Mouse (Mus musculus) limb, embryonic 14.5 days (tissue): ENCODE measurements at regions not wholly inside any gene's neighbourhood (a gene's known extent, or its start where the extent isn't known, plus 50 kb on each side); places are given as distances from the start of the nearest gene placed in this dataset.

Experiments used
- ATAC-seq: fragments of 200-750 bp; cut with Nextera tagmentation; 2 replicates; pipeline ENCODE4 v1.8.0; 2017; ENCODE audit warnings: low read depth, moderate number of reproducible peaks, moderate TSS enrichment; ENCODE audit not compliant: low FRiP score
- DNase-seq: peaks from one replicate; pipeline ENCODE4 v3.0.0-alpha.2; 2015; ENCODE audit warnings: low spot score
- H3K27ac ChIP-seq: fragments of 300-500 bp; sonication (generic); replicated peaks from 2 replicates; pipeline ENCODE4 v1.5.1; 2014; ENCODE audit warnings: low read depth, mild to moderate bottlenecking, low read length, moderate library complexity, mixed read lengths
- H3K27me3 ChIP-seq: fragments of 300-500 bp; sonication (generic); 2 replicates; pipeline ENCODE4 v1.6.1; 2014; ENCODE audit warnings: low read length, mixed read lengths; ENCODE audit not compliant: control insufficient read depth, insufficient read depth
- H3K36me3 ChIP-seq: fragments of 300-500 bp; sonication (generic); 2 replicates; pipeline ENCODE4 v1.6.1; 2014; ENCODE audit warnings: mild to moderate bottlenecking, low read length, moderate library complexity, mixed read lengths; ENCODE audit not compliant: control insufficient read depth, insufficient read depth
- H3K4me1 ChIP-seq: fragments of 300-500 bp; sonication (generic); 2 replicates; pipeline ENCODE4 v1.6.1; 2014; ENCODE audit warnings: antibody characterized with exemption, low read length, mixed read lengths; ENCODE audit not compliant: control insufficient read depth, insufficient read depth
- H3K4me2 ChIP-seq: fragments of 300-500 bp; sonication (generic); replicated peaks from 2 replicates; pipeline ENCODE4 v1.6.1; 2014; ENCODE audit warnings: low read depth, mild to moderate bottlenecking, low read length, moderate library complexity; ENCODE audit not compliant: severe bottlenecking
- H3K4me3 ChIP-seq: fragments of 300-500 bp; sonication (generic); replicated peaks from 2 replicates; pipeline ENCODE4 v1.5.1; 2014; ENCODE audit warnings: low read length
- H3K9ac ChIP-seq: fragments of 300-500 bp; sonication (generic); 2 replicates; pipeline ENCODE4 v1.6.1; 2014; ENCODE audit warnings: mild to moderate bottlenecking, low read depth, low read length, moderate library complexity; ENCODE audit not compliant: severe bottlenecking
- H3K9me3 ChIP-seq: fragments of 300-500 bp; sonication (generic); 2 replicates; pipeline ENCODE4 v1.6.1; 2016; ENCODE audit warnings: low read length; ENCODE audit not compliant: control insufficient read depth
- POLR2A ChIP-seq: fragments of 200-500 bp; IDR thresholded peaks from 2 replicates; pipeline ENCODE4 v1.8.0; 2012; ENCODE audit warnings: inconsistent platforms, mild to moderate bottlenecking, moderate library complexity, borderline replicate concordance; ENCODE audit not compliant: insufficient read depth, insufficient read length; ENCODE audit errors: extremely low read depth
- WGBS: fragments of 180-500 bp; shearing (Covaris S2); extraction: QIAGEN DNeasy Blood & Tissue Kit; methylation state at CpG from one replicate; pipeline ENCODE4 v1.1.7; 2014; 5-methylcytosine and 5-hydroxymethylcytosine counted together

DNA sequence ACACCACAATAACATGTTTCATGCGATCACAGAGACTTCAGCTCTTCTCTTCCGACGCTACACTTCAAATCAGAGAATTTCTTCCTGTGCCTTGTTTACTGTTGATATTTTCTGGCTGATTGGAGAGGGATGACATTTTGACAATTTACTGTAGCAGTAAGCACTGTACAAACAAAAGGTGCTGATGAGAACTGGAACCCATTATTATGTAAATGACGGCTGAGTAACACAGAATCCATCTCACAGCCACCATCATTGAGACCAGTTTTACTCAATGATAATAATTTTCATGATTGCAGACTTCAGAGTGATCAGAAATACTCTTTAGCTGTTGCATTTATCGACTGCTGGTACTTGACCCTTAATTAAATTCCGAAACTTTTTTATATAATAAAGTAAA, 341.5 kb upstream of the Pou3f3 start:
- H3K9me3 ChIP-seq: no peaks in the 10 kb centered on the region
- no peak overlapping the region for H3K4me2 ChIP-seq
- TF ChIP-seq POLR2A: no peak
- no peak overlapping the region for H3K4me3 ChIP-seq
- H3K27ac ChIP-seq: no peak overlapping the region
- H3K27me3 ChIP-seq: no peaks in the 10 kb centered on the region
- DNase-seq: no peak
- peaks cover 19% of the 10 kb centered on the region for H3K4me1 ChIP-seq
- H3K9ac ChIP-seq: no peak overlapping the region
- H3K36me3 ChIP-seq: no peaks in the 10 kb centered on the region
- ATAC-seq: no peak
- 87% methylated on average over 6 of the region's 6 CpGs for WGBS

DNA sequence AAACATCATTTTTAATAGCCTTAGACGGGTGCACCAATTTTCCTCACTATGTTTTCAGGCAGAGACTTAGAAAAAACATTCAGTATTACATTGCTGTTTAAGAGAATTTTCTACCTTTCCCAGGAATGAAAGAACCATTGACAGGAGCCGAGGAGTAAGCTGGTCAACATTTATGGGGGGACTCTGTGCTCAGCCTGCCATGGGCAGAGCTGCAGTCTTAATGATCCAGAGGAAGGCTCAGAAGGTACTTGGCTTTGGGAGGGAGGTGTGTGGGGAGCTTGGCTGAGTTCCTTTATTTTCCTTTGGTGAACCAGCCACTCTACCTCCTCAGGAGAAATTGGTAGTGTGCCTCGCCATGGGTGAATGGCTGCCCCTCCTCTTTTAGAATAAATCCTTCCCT, 333.1 kb upstream of the Pou3f3 start:
- H3K4me3 ChIP-seq: no peak overlapping the region
- ATAC-seq: peak; percentile 53; the same call in 1 of the 2 replicates
- no peak overlapping the region; the same call in 1 of the 2 replicates for H3K27ac ChIP-seq
- no peaks in the 10 kb centered on the region for H3K36me3 ChIP-seq
- H3K4me1 ChIP-seq: 0 out of 2 replicates have a peak, but pooled peaks cover 5% of the 10 kb centered on the region
- 56% methylated on average over 3 of the region's 3 CpGs for WGBS
- no peak overlapping the region for H3K4me2 ChIP-seq
- no peaks in the 10 kb centered on the region for H3K27me3 ChIP-seq
- TF ChIP-seq POLR2A: no peak
- no peaks in the 10 kb centered on the region for H3K9me3 ChIP-seq
- peak; percentile 47 for DNase-seq
- H3K9ac ChIP-seq: no peak overlapping the region

DNA sequence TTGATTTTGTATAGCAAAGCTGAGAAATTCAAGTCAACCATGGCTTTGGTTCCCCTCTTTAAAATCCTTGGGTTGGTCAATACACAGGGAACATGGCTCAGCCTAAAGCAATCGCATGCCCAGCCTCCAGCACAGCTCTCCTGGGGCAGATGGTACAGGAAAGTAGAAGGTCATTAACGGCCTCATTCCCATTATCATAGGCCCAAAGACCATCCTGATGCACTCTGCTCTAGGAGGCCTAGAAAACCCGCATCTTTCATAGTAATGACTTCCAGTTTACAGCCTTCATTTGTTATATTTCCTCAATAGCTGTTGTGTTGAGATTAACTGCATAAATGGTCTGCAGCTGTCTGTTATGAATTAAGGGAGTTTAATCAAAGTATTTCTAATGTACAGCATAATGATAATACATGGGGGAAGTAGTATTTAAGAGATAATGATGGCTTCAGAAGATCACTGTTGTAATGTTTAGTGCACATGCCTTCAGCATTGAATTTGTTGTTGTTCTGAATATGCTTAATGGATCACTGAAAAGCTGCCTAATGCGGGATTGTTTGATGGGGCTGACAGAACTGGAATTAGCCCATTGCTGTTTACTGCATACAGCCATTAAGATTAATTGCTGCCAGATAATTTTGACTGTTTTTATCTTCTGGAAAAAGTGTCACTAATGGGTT, 329.8 kb upstream of the Pou3f3 start:
- H3K4me3 ChIP-seq: no peak overlapping the region
- DNase-seq (no peak), ATAC-seq (no peak)
- WGBS: 50% methylated on average over 4 of the region's 4 CpGs
- H3K9me3 ChIP-seq: no peaks in the 10 kb centered on the region
- 0 out of 2 replicates have a peak, but pooled peaks cover 5% of the 10 kb centered on the region for H3K4me1 ChIP-seq
- no peak overlapping the region for H3K9ac ChIP-seq
- H3K27me3 ChIP-seq: no peaks in the 10 kb centered on the region
- H3K27ac ChIP-seq: no peak overlapping the region
- H3K36me3 ChIP-seq: no peaks in the 10 kb centered on the region
- TF ChIP-seq POLR2A: no peak
- H3K4me2 ChIP-seq: no peak overlapping the region

DNA sequence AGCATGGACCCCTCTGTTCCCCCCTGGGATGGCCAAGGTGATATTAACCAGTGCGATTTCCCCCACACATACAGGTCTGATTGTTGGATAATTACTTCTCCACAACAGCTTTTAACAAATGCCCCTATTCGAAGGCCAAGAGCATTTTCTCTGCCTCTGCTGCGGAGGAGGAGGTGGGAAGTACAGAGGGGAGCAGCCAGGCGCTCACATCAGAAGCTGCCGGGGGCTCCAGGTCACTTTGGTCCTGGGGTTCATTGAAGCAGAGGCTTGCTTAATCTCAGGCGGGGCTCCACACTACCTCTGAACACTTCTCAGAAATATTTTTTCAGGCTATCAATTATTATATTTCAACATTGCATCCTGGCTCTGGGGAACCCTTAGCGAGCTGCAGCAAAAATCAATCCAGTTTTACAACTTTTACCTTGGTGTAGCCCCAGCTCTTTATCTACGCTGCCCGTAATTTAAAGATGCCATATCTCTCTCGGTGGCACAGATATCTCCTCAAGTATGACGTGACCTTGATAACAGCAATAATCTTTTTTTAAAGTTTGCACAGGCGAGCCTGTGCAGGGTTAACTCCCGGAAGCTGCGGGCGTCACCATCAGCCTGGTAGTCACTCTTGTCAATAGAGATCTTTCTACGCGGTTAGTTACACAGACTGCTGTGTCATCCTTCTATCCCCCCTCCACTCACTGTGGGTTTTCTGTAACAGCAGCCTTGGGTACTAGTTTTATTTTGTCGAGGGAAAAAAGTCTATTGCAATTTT, 307.5 kb upstream of the Pou3f3 start:
- DNase-seq (no peak), ATAC-seq (no peak)
- Histone ChIP-seq H3K4me1 (no peaks in the 10 kb centered on the region), H3K4me3 (no peak overlapping the region), H3K27ac (no peak overlapping the region), H3K4me2 (no peak overlapping the region), H3K27me3 (no peaks in the 10 kb centered on the region), H3K9me3 (no peaks in the 10 kb centered on the region), H3K9ac (no peak overlapping the region), H3K36me3 (no peaks in the 10 kb centered on the region)
- 60% methylated on average over 18 of the region's 18 CpGs for WGBS
- no peak for TF ChIP-seq POLR2A

DNA sequence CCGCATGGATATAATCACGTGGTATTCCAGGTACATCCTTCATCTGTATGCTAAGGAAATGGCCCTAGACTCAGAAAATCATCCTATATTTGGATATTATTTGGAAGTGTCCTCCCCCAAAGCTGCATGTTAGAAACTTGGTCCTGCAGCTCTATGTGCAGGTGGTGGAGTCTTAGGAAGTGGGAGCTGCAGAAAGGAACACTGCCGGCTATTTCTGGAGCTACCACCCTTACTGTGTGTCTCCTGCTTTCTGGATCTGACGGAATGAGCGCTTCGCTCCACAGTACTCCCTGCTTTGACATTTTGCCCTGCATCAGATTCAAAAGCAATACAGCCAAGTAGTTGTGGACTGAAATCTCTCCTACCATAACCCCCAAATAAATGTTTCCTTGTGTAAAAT, 306.8 kb upstream of the Pou3f3 start:
- Histone ChIP-seq H3K9me3 (no peaks in the 10 kb centered on the region), H3K27ac (no peak overlapping the region), H3K9ac (no peak overlapping the region), H3K4me1 (no peaks in the 10 kb centered on the region), H3K27me3 (no peaks in the 10 kb centered on the region), H3K4me3 (no peak overlapping the region), H3K36me3 (no peaks in the 10 kb centered on the region), H3K4me2 (no peak overlapping the region)
- WGBS: 89% methylated on average over 6 of the region's 6 CpGs
- DNase-seq (no peak), ATAC-seq (no peak)
- no peak for TF ChIP-seq POLR2A
